Mouse (Mus musculus): ENCODE measurements around the gene Cdkn2aip. TPM values are rescaled to one million over a fixed set of nuclear protein-coding genes. Genes with fewer than 3 reads are reported as not detected.

The Cdkn2aip gene
- polyA plus RNA-seq (2012; ENCODE audit: insufficient read depth, insufficient read length, missing spikeins), result 5.0 and 6.1 TPM in 2 replicates

GRCm38 (mm10) chr8:47713761-47714745 lies at the start of gene Cdkn2aip:
TSS of gene Cdkn2aip (minus strand) at chr8:47713932.
- H3K4me3 ChIP-seq (ENCODE audit: insufficient read depth, low read depth, low read length), result peak within 1 kb of the TSS; percentile 99
- peak within 1 kb of the TSS; percentile 97 for H3K27ac ChIP-seq (replicated peaks; ENCODE audit: low read depth, low read length)
- no peaks in the 10 kb centered on the region; the same call in 1 of the 2 replicates for H3K4me1 ChIP-seq (ENCODE audit: control insufficient read depth, insufficient read depth, insufficient read length, low read length)

GRCm38 (mm10) chr8:47763194-47763593 lies 49.5 kb upstream of the Cdkn2aip start:
- no peak overlapping the region for H3K27ac ChIP-seq (replicated peaks; ENCODE audit: low read depth, low read length)
- no peaks in the 10 kb centered on the region for H3K4me1 ChIP-seq (ENCODE audit: control insufficient read depth, insufficient read depth, insufficient read length, low read length)
- no peak overlapping the region for H3K4me3 ChIP-seq (ENCODE audit: insufficient read depth, low read depth, low read length)

- Histone ChIP-seq H3K27ac (replicated peaks; ENCODE audit: low read depth, low read length) (no peak overlapping the region), H3K4me1 (ENCODE audit: control insufficient read depth, insufficient read depth, insufficient read length, low read length) (no peaks in the 10 kb centered on the region), H3K4me3 (ENCODE audit: insufficient read depth, low read depth, low read length) (no peak overlapping the region)
Measured at GRCm38 (mm10) chr8:47760685-47761084, 47.0 kb upstream of the Cdkn2aip start.

- Histone ChIP-seq H3K27ac (replicated peaks; ENCODE audit: low read depth, low read length) (no peak overlapping the region), H3K4me1 (ENCODE audit: control insufficient read depth, insufficient read depth, insufficient read length, low read length) (no peaks in the 10 kb centered on the region), H3K4me3 (ENCODE audit: insufficient read depth, low read depth, low read length) (no peak overlapping the region)
Measured at GRCm38 (mm10) chr8:47760186-47760585, 46.5 kb upstream of the Cdkn2aip start.

GRCm38 (mm10) chr8:47753121-47753520 lies 39.4 kb upstream of the Cdkn2aip start:
- Histone ChIP-seq H3K27ac (replicated peaks; ENCODE audit: low read depth, low read length) (no peak overlapping the region), H3K4me3 (ENCODE audit: insufficient read depth, low read depth, low read length) (no peak overlapping the region), H3K4me1 (ENCODE audit: control insufficient read depth, insufficient read depth, insufficient read length, low read length) (no peaks in the 10 kb centered on the region)

GRCm38 (mm10) chr8:47750096-47750495 lies 36.4 kb upstream of the Cdkn2aip start:
- Histone ChIP-seq H3K27ac (replicated peaks; ENCODE audit: low read depth, low read length) (no peak overlapping the region), H3K4me1 (ENCODE audit: control insufficient read depth, insufficient read depth, insufficient read length, low read length) (no peaks in the 10 kb centered on the region), H3K4me3 (ENCODE audit: insufficient read depth, low read depth, low read length) (no peak overlapping the region)

GRCm38 (mm10) chr8:47749491-47749890 lies 35.8 kb upstream of the Cdkn2aip start:
- no peak overlapping the region for H3K27ac ChIP-seq (replicated peaks; ENCODE audit: low read depth, low read length)
- H3K4me3 ChIP-seq (ENCODE audit: insufficient read depth, low read depth, low read length), result no peak overlapping the region
- H3K4me1 ChIP-seq (ENCODE audit: control insufficient read depth, insufficient read depth, insufficient read length, low read length), result no peaks in the 10 kb centered on the region

- H3K27ac ChIP-seq (replicated peaks; ENCODE audit: low read depth, low read length), result no peak overlapping the region
- H3K4me3 ChIP-seq (ENCODE audit: insufficient read depth, low read depth, low read length), result no peak overlapping the region
- H3K4me1 ChIP-seq (ENCODE audit: control insufficient read depth, insufficient read depth, insufficient read length, low read length), result no peaks in the 10 kb centered on the region
Measured at GRCm38 (mm10) chr8:47746304-47746703, 32.6 kb upstream of the Cdkn2aip start.

GRCm38 (mm10) chr8:47745848-47746247 lies 32.1 kb upstream of the Cdkn2aip start:
- no peak overlapping the region for H3K4me3 ChIP-seq (ENCODE audit: insufficient read depth, low read depth, low read length)
- H3K4me1 ChIP-seq (ENCODE audit: control insufficient read depth, insufficient read depth, insufficient read length, low read length), result no peaks in the 10 kb centered on the region
- no peak overlapping the region for H3K27ac ChIP-seq (replicated peaks; ENCODE audit: low read depth, low read length)

- Histone ChIP-seq H3K4me1 (ENCODE audit: control insufficient read depth, insufficient read depth, insufficient read length, low read length) (no peaks in the 10 kb centered on the region), H3K4me3 (ENCODE audit: insufficient read depth, low read depth, low read length) (no peak overlapping the region), H3K27ac (replicated peaks; ENCODE audit: low read depth, low read length) (no peak overlapping the region)
Measured at GRCm38 (mm10) chr8:47744803-47745202, 31.1 kb upstream of the Cdkn2aip start.

- Histone ChIP-seq H3K4me1 (ENCODE audit: control insufficient read depth, insufficient read depth, insufficient read length, low read length) (no peaks in the 10 kb centered on the region), H3K27ac (replicated peaks; ENCODE audit: low read depth, low read length) (no peak overlapping the region)
Measured at GRCm38 (mm10) chr8:47743419-47743818, 29.7 kb upstream of the Cdkn2aip start.

GRCm38 (mm10) chr8:47742992-47743391 lies 29.3 kb upstream of the Cdkn2aip start:
- Histone ChIP-seq H3K4me3 (ENCODE audit: insufficient read depth, low read depth, low read length) (no peak overlapping the region), H3K4me1 (ENCODE audit: control insufficient read depth, insufficient read depth, insufficient read length, low read length) (no peaks in the 10 kb centered on the region), H3K27ac (replicated peaks; ENCODE audit: low read depth, low read length) (no peak overlapping the region)

More at GRCm38 (mm10) chr8:47743419-47743818, 29.7 kb upstream of the Cdkn2aip start:
- no peak overlapping the region for H3K4me3 ChIP-seq (ENCODE audit: insufficient read depth, low read depth, low read length)

- no peak overlapping the region for H3K4me3 ChIP-seq (ENCODE audit: insufficient read depth, low read depth, low read length)
- no peak overlapping the region for H3K27ac ChIP-seq (replicated peaks; ENCODE audit: low read depth, low read length)
- H3K4me1 ChIP-seq (ENCODE audit: control insufficient read depth, insufficient read depth, insufficient read length, low read length), result no peaks in the 10 kb centered on the region
Measured at GRCm38 (mm10) chr8:47742372-47742771, 28.6 kb upstream of the Cdkn2aip start.

GRCm38 (mm10) chr8:47737120-47737519 lies 23.4 kb upstream of the Cdkn2aip start:
- H3K4me1 ChIP-seq (ENCODE audit: control insufficient read depth, insufficient read depth, insufficient read length, low read length), result no peaks in the 10 kb centered on the region
- H3K4me3 ChIP-seq (ENCODE audit: insufficient read depth, low read depth, low read length), result no peak overlapping the region
- H3K27ac ChIP-seq (replicated peaks; ENCODE audit: low read depth, low read length), result no peak overlapping the region

GRCm38 (mm10) chr8:47729324-47729723 lies 15.6 kb upstream of the Cdkn2aip start:
- no peak overlapping the region for H3K27ac ChIP-seq (replicated peaks; ENCODE audit: low read depth, low read length)
- H3K4me1 ChIP-seq (ENCODE audit: control insufficient read depth, insufficient read depth, insufficient read length, low read length), result no peaks in the 10 kb centered on the region
- no peak overlapping the region for H3K4me3 ChIP-seq (ENCODE audit: insufficient read depth, low read depth, low read length)

- Histone ChIP-seq H3K27ac (replicated peaks; ENCODE audit: low read depth, low read length) (no peak overlapping the region), H3K4me3 (ENCODE audit: insufficient read depth, low read depth, low read length) (no peak overlapping the region), H3K4me1 (ENCODE audit: control insufficient read depth, insufficient read depth, insufficient read length, low read length) (no peaks in the 10 kb centered on the region)
Measured at GRCm38 (mm10) chr8:47726945-47727344, 13.2 kb upstream of the Cdkn2aip start.
